Mouse (Mus musculus): Measurements from ENCODE around the gene Rtl6.

The Rtl6 gene

DNA sequence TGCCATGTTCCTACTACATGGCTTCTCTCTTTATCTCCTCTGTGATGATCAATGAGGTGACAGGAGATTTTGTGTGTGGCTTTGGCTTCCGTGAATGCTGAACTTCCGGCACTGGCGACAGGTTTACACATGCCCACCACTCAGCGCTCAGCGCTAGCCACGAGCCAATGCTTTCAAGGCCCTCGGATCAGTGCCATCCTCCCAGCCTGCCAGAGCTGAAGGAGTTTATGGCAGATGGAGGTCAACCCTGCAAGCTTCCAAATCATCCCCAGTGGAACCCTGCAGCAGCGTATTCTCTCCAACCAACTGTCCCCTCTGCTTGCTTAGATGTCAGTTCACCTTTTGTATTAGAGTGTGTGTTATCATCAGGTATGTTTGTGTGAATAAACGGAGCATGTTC is 21.0 kb downstream of the Rtl6 start:
- no peak for DNase-seq

DNA sequence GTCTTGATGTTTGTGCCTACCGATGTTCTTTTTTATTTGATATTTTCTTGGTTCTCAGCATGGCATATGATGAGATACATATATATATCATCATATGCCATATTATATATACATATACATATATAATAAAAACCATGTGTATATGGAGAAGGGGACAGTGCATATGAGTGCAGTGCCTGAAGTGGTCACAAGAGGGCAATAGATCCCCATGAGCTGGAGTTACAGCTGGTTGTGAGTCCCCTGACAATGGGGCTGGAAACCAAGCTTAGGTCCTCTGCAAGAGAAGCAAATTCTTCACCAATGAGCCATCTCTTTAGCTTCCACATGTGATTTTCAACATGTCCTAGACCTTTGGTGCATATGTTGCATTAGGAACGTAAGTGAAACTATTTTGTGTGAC is 21.7 kb downstream of the Rtl6 start:
- no peak for DNase-seq

DNA sequence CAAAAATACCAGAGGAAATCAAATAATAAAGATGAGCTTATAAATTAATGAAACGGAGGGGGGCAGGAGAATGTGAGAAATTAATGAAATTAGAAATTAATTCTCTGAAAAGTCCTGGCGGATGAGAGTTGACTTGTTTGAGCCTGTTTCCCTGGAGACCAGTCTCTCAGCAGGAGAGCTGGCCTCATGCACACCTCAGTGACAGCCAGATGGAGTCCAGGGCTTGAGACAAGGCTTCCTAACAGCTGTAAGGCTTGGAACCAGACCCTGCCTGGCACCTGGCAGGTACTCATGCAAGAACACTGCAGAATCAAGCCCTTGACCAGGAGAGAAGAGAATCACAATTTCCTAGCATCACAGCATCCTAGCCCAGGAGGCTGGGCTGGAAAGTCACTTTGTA is 25.4 kb downstream of the Rtl6 start:
- no peak for DNase-seq

DNA sequence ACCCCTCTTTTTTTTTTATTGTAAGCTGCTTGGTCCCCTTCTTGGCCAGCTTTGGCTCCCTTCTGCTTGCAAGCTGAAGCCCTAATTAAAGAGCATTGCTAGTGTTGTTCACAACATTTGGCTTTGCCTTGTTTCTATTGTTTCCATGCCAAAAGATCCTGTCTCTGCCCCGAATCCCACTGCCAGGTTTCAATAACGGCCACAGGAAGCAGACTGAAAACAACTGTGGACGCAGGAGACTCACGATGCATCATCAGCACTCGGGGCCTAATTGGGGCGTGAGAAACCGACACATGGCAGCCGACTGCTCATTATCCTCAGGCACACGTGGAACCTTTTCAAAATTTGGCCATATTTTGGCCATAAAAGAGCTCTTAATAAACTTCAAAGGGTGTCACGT is 26.1 kb downstream of the Rtl6 start:
- no peak for DNase-seq

DNA sequence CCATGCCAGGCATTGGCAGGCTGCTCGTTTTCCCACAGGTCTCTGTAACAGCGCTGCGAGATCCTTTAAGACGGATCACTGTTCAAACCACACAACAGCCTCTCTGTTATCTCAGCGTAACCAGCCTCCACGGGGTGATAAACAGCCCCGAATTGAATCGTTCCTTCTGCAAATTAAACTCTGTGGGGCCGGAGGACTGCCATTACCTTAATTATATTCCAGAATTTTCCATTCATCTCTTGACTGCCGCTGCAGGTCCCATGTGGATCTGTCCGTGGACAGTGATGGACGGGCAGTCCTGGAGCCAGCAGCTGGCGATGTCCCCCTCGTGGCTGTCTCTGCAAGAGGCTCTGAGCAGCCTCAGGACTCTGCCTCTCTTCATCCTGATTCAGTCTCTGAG is 30.7 kb downstream of the Rtl6 start:
- DNase-seq, result no peak

DNA sequence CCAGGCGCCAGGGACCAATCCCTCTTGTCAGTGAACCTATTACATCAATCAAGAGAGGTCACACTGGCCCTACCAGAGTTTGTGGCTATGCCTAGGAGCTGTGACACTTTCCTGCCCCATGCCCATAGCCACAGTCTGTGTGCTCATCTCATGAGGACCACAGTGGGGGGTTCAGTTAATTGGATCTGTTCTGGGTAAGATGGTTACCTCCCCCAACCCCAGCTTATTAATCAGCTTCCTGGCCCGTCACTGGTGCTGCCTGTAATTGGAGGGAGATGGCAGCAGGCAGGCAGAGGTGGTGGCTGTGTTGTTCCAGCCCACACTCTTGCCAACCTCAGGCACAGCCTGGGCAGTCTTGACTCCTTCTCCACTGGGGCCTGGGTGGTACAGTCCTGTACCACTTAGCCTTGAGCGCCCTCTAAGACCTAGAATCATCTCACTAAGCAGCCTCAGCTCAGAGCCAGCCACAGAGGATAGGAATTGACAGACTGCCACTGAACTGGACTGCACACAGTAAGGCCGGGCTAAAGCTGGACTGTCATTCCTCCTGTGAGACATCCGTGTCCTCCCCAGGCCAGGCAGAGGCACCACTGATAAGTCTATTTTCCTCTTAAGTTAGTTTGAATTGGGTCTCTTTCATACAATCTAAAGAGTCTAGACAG is 32.3 kb downstream of the Rtl6 start:
- DNase-seq, result no peak

DNA sequence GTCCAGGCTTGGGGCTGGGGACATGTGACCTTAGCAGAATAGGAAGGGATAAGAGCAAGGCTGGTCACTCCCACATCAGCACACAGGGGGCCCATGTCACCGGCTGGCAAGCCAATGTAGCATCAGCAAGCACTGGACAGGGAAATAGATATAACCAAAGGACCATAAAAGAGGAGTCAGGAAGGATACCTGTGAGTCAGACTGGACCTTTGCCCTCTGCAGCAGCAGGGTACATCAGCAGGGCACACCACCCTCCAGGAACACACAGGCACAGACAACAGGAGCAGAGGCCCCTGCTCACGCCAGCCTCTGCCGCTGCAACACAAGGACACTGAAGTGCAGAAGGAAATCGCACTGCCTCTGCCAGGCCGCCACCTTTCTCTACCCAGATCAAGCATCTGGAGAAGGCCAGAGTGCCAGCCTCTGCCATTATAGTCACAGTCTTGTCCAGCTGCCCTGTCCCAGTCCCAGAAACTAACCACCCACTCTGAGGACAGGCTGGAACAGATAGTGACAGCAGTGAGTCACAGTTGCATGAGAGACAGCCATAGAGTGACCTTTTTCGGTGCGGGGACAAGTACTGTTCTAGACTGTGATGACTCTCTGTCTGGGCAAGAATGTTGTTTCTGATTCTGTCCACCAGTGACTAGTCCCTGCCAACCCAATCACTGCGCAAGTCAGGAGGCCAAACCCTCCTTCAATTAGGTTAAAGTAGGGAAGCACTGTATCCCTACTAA is 34.5 kb downstream of the Rtl6 start:
- no peak for DNase-seq

DNA sequence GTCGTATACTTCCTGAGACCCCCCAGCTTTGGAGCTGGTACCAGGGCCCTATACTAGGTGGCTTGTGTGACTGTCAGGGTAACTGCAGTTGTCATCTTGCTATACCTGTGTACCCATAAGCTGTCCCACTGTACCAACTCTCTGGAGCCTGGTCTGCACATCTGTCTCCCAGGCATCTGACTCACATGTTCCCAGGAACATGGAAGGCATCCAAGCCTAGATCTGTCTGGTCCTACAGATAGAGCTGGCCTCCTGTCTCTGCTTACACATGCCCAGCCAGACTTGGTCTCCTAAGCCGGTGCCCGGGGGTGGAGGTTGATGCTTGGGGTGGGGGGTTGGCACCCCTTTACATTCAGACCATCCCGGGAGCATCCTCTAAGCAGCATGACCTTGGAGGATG is 36.1 kb downstream of the Rtl6 start:
- DNase-seq, result no peak

DNA sequence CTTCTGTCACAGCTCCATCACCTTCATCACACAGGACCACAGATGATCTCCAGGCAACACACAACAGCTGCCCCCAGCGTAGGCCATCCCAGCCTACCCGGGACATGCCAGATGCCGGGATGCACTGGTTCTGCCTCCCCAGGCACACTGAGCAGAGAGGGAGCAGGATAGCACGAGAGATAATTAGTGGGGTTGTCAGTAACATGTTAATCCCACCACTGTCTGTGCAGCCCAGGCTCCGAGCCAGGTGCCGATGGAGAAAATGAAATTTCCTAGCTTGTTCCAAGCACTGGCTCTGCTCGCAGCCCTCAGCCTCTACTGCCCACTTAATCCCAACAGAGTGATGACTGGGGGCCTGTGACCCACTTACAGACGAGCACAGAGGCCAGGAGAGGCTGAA is 39.1 kb downstream of the Rtl6 start:
- no peak for DNase-seq

DNA sequence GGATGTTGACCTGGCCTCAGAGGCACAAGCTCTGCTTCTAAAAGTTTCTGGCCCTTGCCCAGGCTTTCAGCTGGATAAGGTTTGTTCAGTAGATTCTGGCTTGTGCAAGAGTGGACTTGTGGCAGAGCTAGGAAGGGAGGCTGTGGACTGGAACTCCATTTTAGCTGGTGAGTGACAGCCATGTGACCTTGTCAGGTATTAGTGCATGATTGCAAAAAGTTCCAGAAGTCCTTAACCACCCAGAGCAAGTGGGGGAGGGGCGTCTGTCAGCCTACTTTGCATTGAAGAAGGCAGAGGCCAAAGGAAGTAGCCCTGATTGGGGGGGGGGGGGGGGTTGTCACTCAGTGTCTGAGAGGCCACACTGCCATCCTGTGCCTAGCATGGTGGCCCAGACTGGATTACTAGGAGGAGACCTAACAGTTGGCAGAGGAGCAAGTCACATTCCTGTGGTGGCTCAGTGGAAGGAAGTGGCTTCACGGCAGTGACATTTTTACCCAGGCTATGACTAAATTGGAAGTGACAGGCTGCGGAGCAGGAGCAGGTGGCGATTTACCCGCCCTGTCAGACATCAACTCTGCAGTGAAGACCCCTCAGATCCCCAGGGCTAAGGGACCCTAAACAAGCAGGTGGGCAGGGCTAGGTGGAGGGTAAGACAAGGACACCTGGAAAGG is 44.9 kb downstream of the Rtl6 start:
- peak; percentile 57 for DNase-seq

DNA sequence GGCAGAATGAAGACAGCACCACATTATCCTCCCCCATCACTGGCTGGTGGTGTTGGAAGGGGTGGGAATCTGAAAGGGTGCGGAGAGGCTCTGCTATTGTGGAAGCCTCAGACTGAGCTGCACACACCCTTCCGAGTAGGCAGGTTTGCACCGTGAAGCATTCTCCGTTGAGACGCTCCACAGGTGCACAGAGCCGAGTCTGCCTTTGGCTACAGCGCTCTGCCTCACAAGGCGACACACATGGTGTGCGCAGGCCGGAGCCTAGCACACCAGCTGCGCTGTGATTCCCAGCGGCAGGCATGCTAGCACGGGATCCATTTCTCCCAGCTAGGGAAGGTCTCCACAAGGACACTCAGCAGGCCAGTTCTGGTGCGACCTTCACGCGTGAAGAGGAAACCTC is 47.6 kb downstream of the Rtl6 start:
- DNase-seq, result no peak

DNA sequence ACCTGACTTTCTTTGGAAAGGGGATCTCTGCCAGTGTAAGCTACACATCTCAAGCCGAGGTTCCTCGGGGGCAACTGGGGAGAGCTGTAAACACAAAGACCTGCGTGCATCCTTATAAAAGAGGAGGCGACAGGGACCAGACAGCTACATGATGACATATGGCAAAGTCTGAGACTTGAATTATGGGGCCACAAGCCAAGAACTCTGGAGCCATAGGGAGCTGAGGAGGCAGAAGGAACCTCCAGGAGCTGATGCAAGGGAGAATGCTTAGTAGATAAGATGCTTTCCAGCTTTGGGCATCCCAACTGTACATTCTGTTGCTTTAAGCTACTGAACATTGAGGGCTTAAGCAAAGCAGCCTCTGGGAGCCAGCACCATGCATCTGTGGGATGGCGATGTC is 48.5 kb downstream of the Rtl6 start:
- DNase-seq, result no peak

DNA sequence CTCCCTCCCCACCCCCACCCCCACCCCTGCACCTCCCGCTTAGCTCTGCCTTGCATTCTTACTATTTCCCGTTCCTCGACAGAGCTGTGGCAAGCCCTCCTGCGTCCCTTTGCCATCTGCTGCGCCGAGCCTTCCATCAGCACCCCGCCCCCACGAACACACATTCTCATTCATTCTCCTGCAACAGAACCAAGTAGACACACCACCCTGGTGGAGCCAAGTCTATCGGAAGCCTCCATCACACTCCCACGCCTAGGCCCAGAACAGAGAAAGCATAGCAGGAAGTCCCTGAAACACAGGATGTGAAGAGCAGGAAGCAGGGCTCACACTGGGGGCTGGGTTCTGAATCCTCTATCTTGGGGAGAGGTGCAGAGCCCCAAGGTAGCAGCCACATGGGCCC is 51.6 kb downstream of the Rtl6 start:
- no peak for DNase-seq

DNA sequence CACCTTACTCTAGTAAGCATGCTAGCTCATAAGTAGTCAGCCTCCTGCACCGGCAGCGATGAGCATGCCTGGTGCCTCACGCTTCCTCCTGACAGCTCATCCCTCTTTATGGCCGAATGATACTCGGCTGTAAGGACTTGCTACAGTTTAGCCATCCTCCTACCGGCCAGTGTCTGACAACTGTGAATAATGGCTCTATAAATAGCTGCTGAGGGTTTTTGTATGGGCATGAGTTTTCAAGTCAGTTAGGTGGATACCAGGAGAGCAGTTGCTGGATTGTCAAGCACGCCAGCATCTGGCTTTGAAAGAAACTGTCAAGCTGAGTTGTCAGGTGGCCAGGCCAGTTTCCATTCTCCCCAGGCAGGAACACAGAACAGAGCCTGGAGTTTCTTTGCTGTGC is 52.7 kb downstream of the Rtl6 start:
- DNase-seq, result no peak
